Mouse (Mus musculus) heart, embryonic 10.5 days (tissue): ENCODE results near the gene Serpinb5. TPM values are rescaled to one million over a fixed set of nuclear protein-coding genes. Genes with fewer than 3 reads are reported as not detected.
"Not testable (repeated sequence)": the region's sequence is repeated elsewhere in the genome, so short reads cannot be mapped to it uniquely, and the experiment has no call there.

ENCODE experiments used
- DNase-seq: peaks from one replicate; pipeline ENCODE4 v3.0.0-alpha.2; 2017; ENCODE audit warnings: low spot score
- H3K27ac ChIP-seq: fragments of 300-500 bp; sonication (generic); 2 replicates; pipeline ENCODE4 v1.5.1; 2016; ENCODE audit warnings: mild to moderate bottlenecking
- H3K27me3 ChIP-seq: fragments of 300-500 bp; sonication (generic); 2 replicates; pipeline ENCODE4 v1.6.1; 2016; ENCODE audit warnings: mild to moderate bottlenecking; ENCODE audit not compliant: poor library complexity, insufficient read depth, severe bottlenecking
- H3K36me3 ChIP-seq: fragments of 300-500 bp; sonication (generic); 2 replicates; pipeline ENCODE4 v1.6.1; 2016; ENCODE audit warnings: mild to moderate bottlenecking, moderate library complexity
- H3K4me1 ChIP-seq: fragments of 300-500 bp; sonication (generic); 2 replicates; pipeline ENCODE4 v1.6.1; 2016; ENCODE audit warnings: mild to moderate bottlenecking
- H3K4me3 ChIP-seq: fragments of 300-500 bp; sonication (generic); 2 replicates; pipeline ENCODE4 v1.5.1; 2016; ENCODE audit warnings: mild to moderate bottlenecking, moderate library complexity
- H3K9me3 ChIP-seq: fragments of 300-500 bp; sonication (generic); 2 replicates; pipeline ENCODE4 v1.6.1; 2016; ENCODE audit warnings: mild to moderate bottlenecking, moderate library complexity
- WGBS: fragments of 180-500 bp; shearing (Covaris S2); methylation state at CpG from one replicate; pipeline ENCODE4 v1.1.7; 2016; 5-methylcytosine and 5-hydroxymethylcytosine counted together
- polyA plus RNA-seq: library from polyadenylated mRNA; unstranded; fragments of >200 nt; fragmentation: Nextera tagmentation; extraction: Ambion mirVana; gene quantifications from 2 replicates; pipeline ENCODE4 v1.2.1, GENCODE M21; 2016

Gene Serpinb5
- polyA plus RNA-seq, 1 experiment from 2014 or later = not detected

GRCm38 (mm10) chr1:106883369-106883768 is 22.4 kb downstream of the Serpinb5 start:
- Histone ChIP-seq H3K4me1 (no peaks in the 10 kb centered on the region), H3K36me3 (no peaks in the 10 kb centered on the region), H3K4me3 (no peak overlapping the region), H3K9me3 (no peaks in the 10 kb centered on the region), H3K27me3 (no peaks in the 10 kb centered on the region), H3K27ac (no peak overlapping the region)
- WGBS = 70% methylated on average over 5 of the region's 5 CpGs
- DNase-seq = no peak

GRCm38 (mm10) chr1:106883812-106884211 is 22.8 kb downstream of the Serpinb5 start:
- H3K4me3 ChIP-seq = no peak overlapping the region
- H3K4me1 ChIP-seq = no peaks in the 10 kb centered on the region
- no peaks in the 10 kb centered on the region for H3K36me3 ChIP-seq
- no peaks in the 10 kb centered on the region for H3K27me3 ChIP-seq
- no peaks in the 10 kb centered on the region for H3K9me3 ChIP-seq
- no peak for DNase-seq
- WGBS = 5% methylated on average over 2 of the region's 2 CpGs
- H3K27ac ChIP-seq = no peak overlapping the region

DNA sequence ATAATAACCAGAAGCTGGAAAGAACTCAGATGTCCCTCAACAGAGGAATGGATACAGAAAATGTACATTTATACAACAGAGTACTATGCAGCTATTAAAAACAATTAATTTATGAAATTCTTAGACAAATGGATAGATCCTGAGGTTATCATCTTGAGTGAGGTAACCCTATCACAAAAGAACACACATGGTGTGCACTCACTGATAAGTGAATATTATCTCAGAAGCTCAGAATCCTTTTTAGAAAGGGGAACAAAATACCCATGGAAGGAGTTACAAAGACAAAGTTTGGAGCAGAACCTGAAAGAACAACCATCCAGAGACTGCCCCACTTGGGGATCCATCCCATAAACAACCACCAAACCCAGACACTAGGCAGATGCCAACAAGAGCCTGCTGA is 34.2 kb downstream of the Serpinb5 start:
- H3K36me3 ChIP-seq, DNase-seq, H3K27ac ChIP-seq: not testable (repeated sequence)

DNA sequence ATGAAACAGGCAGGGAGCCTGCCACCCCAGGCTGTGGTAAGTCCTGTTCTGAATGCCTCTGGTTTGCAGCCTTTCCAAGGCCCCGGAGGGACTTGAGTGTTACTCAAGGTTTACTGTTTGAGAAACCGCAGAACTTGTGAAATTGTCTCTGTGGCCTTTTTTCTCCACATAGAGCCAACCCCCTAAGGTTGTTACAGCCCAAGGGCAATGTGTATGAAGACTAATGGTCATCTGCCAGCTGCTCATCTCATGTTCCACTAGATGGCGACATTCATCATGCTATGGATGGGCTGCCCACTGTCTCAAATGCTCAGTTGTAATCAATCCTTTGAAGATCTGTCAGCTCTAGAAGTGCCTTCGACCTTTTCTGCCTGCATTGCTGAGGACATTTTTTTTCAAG is 40.4 kb downstream of the Serpinb5 start:
- Histone ChIP-seq H3K36me3 (no peaks in the 10 kb centered on the region), H3K9me3 (no peaks in the 10 kb centered on the region), H3K4me1 (no peaks in the 10 kb centered on the region), H3K27ac (no peak overlapping the region), H3K27me3 (no peaks in the 10 kb centered on the region), H3K4me3 (no peak overlapping the region)
- 32% methylated on average over 4 of the region's 4 CpGs for WGBS
- DNase-seq = no peak

More for the DNA sequence above, 34.2 kb downstream of the Serpinb5 start:
- H3K4me1 ChIP-seq, H3K4me3 ChIP-seq, H3K9me3 ChIP-seq, H3K27me3 ChIP-seq: not testable (repeated sequence)

DNA sequence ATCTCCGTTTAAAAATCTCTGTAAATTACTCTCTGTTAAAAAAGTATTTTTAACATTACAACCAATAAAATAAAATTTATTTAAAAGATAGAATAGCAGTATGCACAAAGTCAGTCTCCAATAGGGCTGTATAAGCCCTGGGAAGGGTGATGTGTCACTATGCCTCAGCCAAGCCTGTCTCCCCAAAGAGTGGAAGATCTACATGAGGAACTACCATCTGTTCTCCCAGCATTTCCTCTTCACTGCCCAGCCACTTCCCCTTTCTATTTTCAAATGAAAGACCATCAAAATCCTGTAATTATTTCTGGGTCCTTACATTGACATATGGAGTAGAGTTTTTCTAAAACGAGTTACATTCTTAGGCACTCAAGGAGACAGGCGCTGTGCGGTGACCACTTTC is 71.0 kb downstream of the Serpinb5 start:
- WGBS = 75% methylated on average over 4 of the region's 4 CpGs
- Histone ChIP-seq H3K9me3 (no peaks in the 10 kb centered on the region), H3K27ac (no peak overlapping the region), H3K4me1 (no peaks in the 10 kb centered on the region), H3K36me3 (no peaks in the 10 kb centered on the region), H3K4me3 (no peak overlapping the region), H3K27me3 (no peaks in the 10 kb centered on the region)
- no peak for DNase-seq

Other genes with a start within 250 kb of the Serpinb5 start
- 12.1 and 15.0 TPM in 2 replicates for gene Bcl2, start 146.9 kb upstream of the Serpinb5 start, polyA plus RNA-seq
- 7.5 and 7.7 TPM in 2 replicates for gene Kdsr, start 101.4 kb upstream of the Serpinb5 start, polyA plus RNA-seq
- gene Vps4b, start 64.4 kb upstream of the Serpinb5 start, polyA plus RNA-seq = 56.5 and 60.7 TPM in 2 replicates
- 0.09 TPM in 1 of 2 replicates, not detected in the other for gene Serpinb12, start 73.3 kb downstream of the Serpinb5 start, polyA plus RNA-seq
- gene Serpinb13, start 119.8 kb downstream of the Serpinb5 start, polyA plus RNA-seq = not detected in 2 replicates
- gene Serpinb3a, start 191.1 kb downstream of the Serpinb5 start, polyA plus RNA-seq = not detected in 2 replicates
- not detected in 2 replicates for gene Serpinb3d, start 222.3 kb downstream of the Serpinb5 start, polyA plus RNA-seq